Mouse (Mus musculus) liver, adult 2 months (tissue): ENCODE measurements at regions not wholly inside any gene's neighbourhood (a gene's known extent, or its start where the extent isn't known, plus 50 kb on each side); places are given as distances from the start of the nearest gene placed in this dataset.

Experiments
- DNase-seq: peaks from one replicate; pipeline ENCODE4 v3.0.0-alpha.2; 2011; ENCODE audit warnings: low read depth, low spot score; ENCODE audit errors: extremely low read depth
- H3K27ac ChIP-seq: fragments of 200-500 bp; replicated peaks from 2 replicates; pipeline ENCODE4 v1.5.1; 2012; ENCODE audit warnings: low read depth, mild to moderate bottlenecking, control low read depth, inconsistent platforms, low read length; ENCODE audit not compliant: insufficient read depth
- H3K27me3 ChIP-seq: fragments of 200-500 bp; 2 replicates; pipeline ENCODE4 v1.6.1; 2012; ENCODE audit warnings: mild to moderate bottlenecking, moderate library complexity, low read length, inconsistent platforms; ENCODE audit not compliant: control insufficient read depth, insufficient read depth
- H3K36me3 ChIP-seq: fragments of 200-500 bp; 2 replicates; pipeline ENCODE4 v1.6.1; 2012; ENCODE audit warnings: low read length, inconsistent platforms; ENCODE audit not compliant: control insufficient read depth, insufficient read depth
- H3K4me1 ChIP-seq: fragments of 200-500 bp; 2 replicates; pipeline ENCODE4 v1.6.1; 2011; ENCODE audit warnings: low read length; ENCODE audit not compliant: control insufficient read depth, insufficient read depth
- H3K4me3 ChIP-seq: fragments of 200-500 bp; 2 replicates; pipeline ENCODE4 v1.5.1; 2011; ENCODE audit warnings: low read depth, mild to moderate bottlenecking, control low read depth, low read length, moderate library complexity; ENCODE audit not compliant: insufficient read depth
- H3K79me2 ChIP-seq: fragments of 200-500 bp; 2 replicates; pipeline ENCODE4 v1.6.1; 2012; ENCODE audit warnings: inconsistent platforms, mild to moderate bottlenecking, low read length, moderate library complexity; ENCODE audit not compliant: control insufficient read depth, insufficient read depth
- H3K9ac ChIP-seq: fragments of 200-500 bp; 2 replicates; pipeline ENCODE4 v1.6.1; 2012; ENCODE audit warnings: low read depth, mild to moderate bottlenecking, control low read depth, inconsistent platforms, low read length
- CTCF ChIP-seq: fragments of 200-500 bp; IDR thresholded peaks from 2 replicates; pipeline ENCODE4 v1.5.1; 2011; ENCODE audit warnings: low read depth, low read length, control low read depth
- POLR2A ChIP-seq: fragments of 200-500 bp; IDR thresholded peaks from 2 replicates; pipeline ENCODE4 v1.6.1; 2011; ENCODE audit warnings: low read length, control low read depth; ENCODE audit not compliant: insufficient read depth; ENCODE audit errors: extremely low read depth
- WGBS: fragments of 180-500 bp; shearing (Covaris S2); methylation state at CpG from one replicate; pipeline ENCODE4 v1.1.7; 2018; 5-methylcytosine and 5-hydroxymethylcytosine counted together

DNA sequence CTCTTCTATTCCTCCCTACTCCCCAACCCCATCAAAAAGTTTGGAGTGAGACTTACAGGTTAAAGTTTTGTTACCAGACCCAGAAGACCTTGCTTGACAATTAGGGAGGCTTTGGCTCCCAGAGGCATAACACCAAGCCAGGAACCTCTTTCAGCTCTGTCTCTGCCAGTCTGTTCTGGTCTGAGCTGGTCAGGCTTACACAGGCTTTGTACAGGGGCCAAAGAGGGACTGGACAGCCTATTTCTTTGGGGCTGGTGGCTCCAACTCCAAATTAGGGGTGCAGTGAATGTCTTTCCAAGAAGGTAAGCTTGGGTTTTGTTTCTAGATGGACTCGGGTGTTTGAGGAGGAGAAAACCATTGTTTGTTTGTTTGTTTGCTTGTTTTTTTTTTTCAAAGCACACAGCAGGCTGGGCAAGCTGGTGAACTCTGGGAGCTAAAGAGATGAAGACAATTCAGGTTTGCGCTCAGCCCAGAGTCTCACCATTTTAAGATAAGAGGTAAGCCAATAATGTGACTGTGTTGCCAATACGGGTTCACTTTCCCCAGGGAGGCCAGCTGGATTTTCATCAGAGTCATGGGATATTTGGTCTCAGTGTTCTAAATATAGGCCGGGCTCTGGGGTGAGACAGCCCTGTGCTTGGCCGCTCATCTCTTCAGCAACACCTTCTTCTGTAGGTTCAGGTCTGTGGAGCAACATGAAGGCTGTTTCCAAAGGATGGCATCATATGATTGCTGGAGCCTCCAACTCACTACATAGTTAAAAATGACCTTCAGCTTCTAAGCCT, 62.2 kb upstream of the Igfbp5 start:
- H3K79me2 ChIP-seq = no peaks in the 10 kb centered on the region
- DNase-seq = no peak
- no peaks in the 10 kb centered on the region for H3K27me3 ChIP-seq
- no peak for TF ChIP-seq POLR2A
- TF ChIP-seq CTCF = no peak
- no peaks in the 10 kb centered on the region for H3K36me3 ChIP-seq
- no peak overlapping the region for H3K4me3 ChIP-seq
- H3K4me1 ChIP-seq = no peaks in the 10 kb centered on the region
- no peak overlapping the region for H3K27ac ChIP-seq
- WGBS = 82% methylated on average over 5 of the region's 5 CpGs
- no peak overlapping the region for H3K9ac ChIP-seq

DNA sequence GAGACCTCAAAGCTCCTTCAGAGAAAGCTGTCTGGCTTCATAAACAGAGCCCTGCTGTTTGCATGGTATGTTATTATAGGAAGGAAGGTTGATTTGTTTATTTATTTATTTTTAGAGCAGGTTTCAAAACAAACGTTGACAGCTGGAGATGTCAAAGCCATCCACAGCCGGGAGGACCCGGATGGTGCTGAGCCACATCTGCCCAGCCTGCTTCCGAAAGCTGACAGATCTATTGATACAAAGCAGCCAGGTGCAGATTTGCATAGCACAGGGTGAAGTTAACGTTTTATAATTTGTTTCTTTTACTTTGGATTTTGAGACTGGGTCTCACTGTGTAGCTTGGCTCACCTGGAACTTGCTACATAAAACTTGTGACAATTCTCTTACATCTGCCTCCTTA, 61.5 kb upstream of the Igfbp5 start:
- no peak overlapping the region for H3K9ac ChIP-seq
- 54% methylated on average over 5 of the region's 5 CpGs for WGBS

DNA sequence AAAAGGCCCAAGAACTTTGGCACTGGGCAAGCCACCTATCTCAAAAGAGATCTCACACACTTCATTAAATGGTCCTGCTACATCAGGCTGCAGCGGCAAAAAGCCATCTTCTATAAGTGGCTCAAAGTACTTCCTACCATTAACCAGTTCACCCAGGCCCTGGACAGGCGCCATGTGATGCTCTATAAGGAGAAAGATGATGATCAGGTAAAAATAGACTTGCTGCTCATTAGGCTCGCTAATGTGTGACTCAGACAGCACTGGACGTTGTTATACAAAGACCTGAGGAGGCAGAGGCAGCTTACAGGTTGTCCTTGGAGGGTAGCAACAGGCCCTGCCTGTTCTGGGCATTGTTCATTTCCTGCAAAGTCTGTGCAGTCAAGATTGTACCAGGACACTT, 60.4 kb upstream of the Igfbp5 start:
- Histone ChIP-seq H3K4me3 (no peak overlapping the region), H3K79me2 (no peaks in the 10 kb centered on the region), H3K4me1 (no peaks in the 10 kb centered on the region), H3K36me3 (no peaks in the 10 kb centered on the region), H3K27me3 (no peaks in the 10 kb centered on the region), H3K27ac (no peak overlapping the region), H3K9ac (no peak overlapping the region)
- no peak for DNase-seq
- no peak for TF ChIP-seq POLR2A
- TF ChIP-seq CTCF = no peak
- 76% methylated on average over 4 of the region's 4 CpGs for WGBS

More for the DNA sequence above, 61.5 kb upstream of the Igfbp5 start:
- DNase-seq = no peak
- Histone ChIP-seq H3K27ac (no peak overlapping the region), H3K27me3 (no peaks in the 10 kb centered on the region), H3K79me2 (no peaks in the 10 kb centered on the region), H3K4me1 (no peaks in the 10 kb centered on the region), H3K36me3 (no peaks in the 10 kb centered on the region), H3K4me3 (no peak overlapping the region)
- no peak for TF ChIP-seq CTCF
- no peak for TF ChIP-seq POLR2A

DNA sequence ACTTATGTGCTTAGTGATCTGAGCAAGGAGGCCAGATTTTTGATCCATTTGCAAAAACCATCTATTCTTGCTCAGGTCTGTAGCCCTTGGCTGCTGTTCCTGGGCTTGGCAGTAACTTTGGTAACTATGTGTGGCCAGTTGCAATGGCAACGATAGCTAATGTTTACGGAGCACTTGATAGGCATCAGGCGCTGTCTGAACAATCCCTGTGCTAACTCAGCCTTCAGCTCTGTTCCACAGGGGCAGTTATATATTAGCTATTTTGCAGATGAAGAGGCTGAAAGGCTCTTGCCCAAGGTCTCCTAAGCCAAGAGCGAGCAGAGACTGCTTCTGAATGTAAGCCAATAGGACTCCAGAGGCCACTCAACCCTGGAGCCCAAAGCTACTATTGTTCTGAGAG, 55.1 kb upstream of the Igfbp5 start:
- Histone ChIP-seq H3K79me2 (no peaks in the 10 kb centered on the region), H3K9ac (no peak overlapping the region), H3K36me3 (no peaks in the 10 kb centered on the region), H3K27ac (no peak overlapping the region), H3K27me3 (no peaks in the 10 kb centered on the region), H3K4me3 (no peak overlapping the region), H3K4me1 (no peaks in the 10 kb centered on the region)
- WGBS = 25% methylated on average over 4 of the region's 4 CpGs
- no peak for TF ChIP-seq POLR2A
- no peak for TF ChIP-seq CTCF
- DNase-seq = peak; percentile 40
